Mouse (Mus musculus): ENCODE measurements around the gene Tenm4. TPM values are rescaled to one million over a fixed set of nuclear protein-coding genes. Genes with fewer than 3 reads are reported as not detected.

Gene Tenm4
- total and polyA plus RNA-seq, 3 experiments: 0.03 to 0.26 (median 0.04) TPM

- no peak overlapping the region for H3K9ac ChIP-seq (ENCODE audit: insufficient read depth, low read depth)
- H3K79me2 ChIP-seq (replicated peaks; ENCODE audit: control insufficient read depth, extremely low read depth, insufficient read depth, poor library complexity, severe bottlenecking): no peaks in the 10 kb centered on the region
- TF ChIP-seq ZKSCAN1 (IDR thresholded peaks at IDR 0.05; ENCODE audit: borderline replicate concordance, low read depth, low read length): no peak
- no peak for TF ChIP-seq SIN3A (IDR thresholded peaks at IDR 0.05; ENCODE audit: low read length)
- TF ChIP-seq HCFC1 (IDR thresholded peaks at IDR 0.05; ENCODE audit: low read depth, low read length): no peak
- TF ChIP-seq JUN (IDR thresholded peaks at IDR 0.05; ENCODE audit: insufficient read depth, low read depth, low read length): no peak
- TF ChIP-seq GABPA (IDR thresholded peaks at IDR 0.05; ENCODE audit: insufficient replicate concordance, low read depth, low read length): no peak
- no peak for TF ChIP-seq CTCF (conservative IDR thresholded peaks at IDR 0.05 in 1 of 2, IDR thresholded peaks at IDR 0.05 in 1 of 2; ENCODE audit: low read depth in 2 of 2, low read length in 2 of 2)
- TF ChIP-seq UBTF (IDR thresholded peaks at IDR 0.05; ENCODE audit: low read depth, low read length): no peak
- in situ Hi-C loops (cut with MboI; ENCODE audit: low pct_ligation_motif_present, low pct_unique_long_range_greater_than_20kb, low sequenced_read_pairs) (no loop called here), dilution Hi-C loops (cut with MboI; ENCODE audit: extremely low pct_ligation_motif_present, extremely low pct_unique_long_range_greater_than_20kb, low sequenced_read_pairs) (no loop called here)
- no peaks in the 10 kb centered on the region for H3K36me3 ChIP-seq (replicated peaks in 1 of 2; ENCODE audit: control insufficient read depth in 1 of 2, insufficient read depth in 1 of 2, low read length in 1 of 2)
- no peak overlapping the region for H3K4me3 ChIP-seq (replicated peaks in 1 of 3; ENCODE audit: low read depth in 2 of 3, low read length in 2 of 3, poor library complexity in 1 of 3)
- no peaks in the 10 kb centered on the region for H3K9me3 ChIP-seq (replicated peaks; ENCODE audit: low read length)
- no peak overlapping the region for H3K27ac ChIP-seq (ENCODE audit: insufficient read depth, low read depth)
- no peak overlapping the region for H3K4me2 ChIP-seq (ENCODE audit: insufficient read depth, low read depth, poor library complexity, severe bottlenecking)
- peaks cover 0 to 19% of the 10 kb centered on the region in 2 experiments; a peak in 2 of 4 replicates for H3K4me1 ChIP-seq (ENCODE audit: control insufficient read depth in 1 of 2, insufficient read depth in 2 of 2)
- DNase-seq (ENCODE audit: extremely low read depth): no peak
- peaks cover 9% of the 10 kb centered on the region for H3K27me3 ChIP-seq (replicated peaks)
Observed at GRCm38 (mm10) chr7:96414290-96415055, 243.4 kb downstream of the Tenm4 start.

GRCm38 (mm10) chr7:96417251-96418004 is 246.4 kb downstream of the Tenm4 start:
- in situ Hi-C loops (cut with MboI; ENCODE audit: low pct_ligation_motif_present, low pct_unique_long_range_greater_than_20kb, low sequenced_read_pairs) (no loop called here), dilution Hi-C loops (cut with MboI; ENCODE audit: extremely low pct_ligation_motif_present, extremely low pct_unique_long_range_greater_than_20kb, low sequenced_read_pairs) (no loop called here)
- Histone ChIP-seq H3K4me2 (ENCODE audit: insufficient read depth, low read depth, poor library complexity, severe bottlenecking) (no peak overlapping the region), H3K36me3 (replicated peaks in 1 of 2; ENCODE audit: control insufficient read depth in 1 of 2, insufficient read depth in 1 of 2, low read length in 1 of 2) (no peaks in the 10 kb centered on the region), H3K79me2 (replicated peaks; ENCODE audit: control insufficient read depth, extremely low read depth, insufficient read depth, poor library complexity, severe bottlenecking) (no peaks in the 10 kb centered on the region), H3K27ac (ENCODE audit: insufficient read depth, low read depth) (no peak overlapping the region), H3K27me3 (replicated peaks) (peaks cover 2% of the 10 kb centered on the region), H3K9ac (ENCODE audit: insufficient read depth, low read depth) (no peak overlapping the region), H3K9me3 (replicated peaks; ENCODE audit: low read length) (no peaks in the 10 kb centered on the region), H3K4me3 (replicated peaks in 1 of 3; ENCODE audit: low read depth in 2 of 3, low read length in 2 of 3, poor library complexity in 1 of 3) (no peak overlapping the region), H3K4me1 (ENCODE audit: control insufficient read depth in 1 of 2, insufficient read depth in 2 of 2) (peaks cover 0 to 9% of the 10 kb centered on the region in 2 experiments; a peak in 2 of 4 replicates)
- TF ChIP-seq ZKSCAN1 (IDR thresholded peaks at IDR 0.05; ENCODE audit: borderline replicate concordance, low read depth, low read length): no peak
- TF ChIP-seq MXI1 (IDR thresholded peaks at IDR 0.05; ENCODE audit: low read depth, low read length): no peak
- no peak for TF ChIP-seq USF2 (conservative IDR thresholded peaks at IDR 0.05; ENCODE audit: low read depth, low read length)
- TF ChIP-seq KAT2A (IDR thresholded peaks at IDR 0.05; ENCODE audit: insufficient replicate concordance, low read length): no peak
- TF ChIP-seq ZC3H11A (IDR thresholded peaks at IDR 0.05; ENCODE audit: low read depth, low read length): no peak
- no peak for TF ChIP-seq MAFK (IDR thresholded peaks at IDR 0.05; ENCODE audit: insufficient replicate concordance, low read length)
- TF ChIP-seq MYC (IDR thresholded peaks at IDR 0.05; ENCODE audit: low read depth, low read length): no peak
- DNase-seq (ENCODE audit: extremely low read depth): no peak

All from CH12.LX (cell line).